Mouse (Mus musculus): ENCODE results near the gene Matn1. TPM values are rescaled to one million over a fixed set of nuclear protein-coding genes. Genes with fewer than 3 reads are reported as not detected.

The Matn1 gene
- polyA plus RNA-seq, 1 experiment from 2014 or later, result 0.34 TPM

GRCm38 (mm10) chr4:130973332-130974263, 29.4 kb downstream of the Matn1 start:
- Histone ChIP-seq H3K36me3 (replicated peaks; ENCODE audit: control insufficient read depth, insufficient read depth, low read depth, low read length) (no peaks in the 10 kb centered on the region), H3K27me3 (ENCODE audit: control insufficient read depth, insufficient read depth, low read length) (no peaks in the 10 kb centered on the region; the same call in 1 of the 2 replicates), H3K4me2 (ENCODE audit: low read depth, low read length) (no peak overlapping the region), H3K9me3 (replicated peaks; ENCODE audit: control insufficient read depth, low read length) (no peaks in the 10 kb centered on the region), H3K9ac (replicated peaks; ENCODE audit: low read length) (no peak overlapping the region), H3K27ac (replicated peaks; ENCODE audit: low read depth, low read length) (no peak overlapping the region), H3K4me3 (ENCODE audit: low read depth, low read length) (no peak overlapping the region), H3K4me1 (ENCODE audit: control insufficient read depth, insufficient read depth, low read length) (no peaks in the 10 kb centered on the region)
- ATAC-seq (replicated peaks; ENCODE audit: insufficient number of reproducible peaks, low FRiP score, low TSS enrichment, low read depth) (no peak), DNase-seq (ENCODE audit: low spot score) (no peak)
- WGBS, result 66% methylated on average over 19 of the region's 19 CpGs

GRCm38 (mm10) chr4:130978981-130979380, 34.8 kb downstream of the Matn1 start:
- H3K9ac ChIP-seq (replicated peaks; ENCODE audit: low read length), result no peak overlapping the region
- no peaks in the 10 kb centered on the region for H3K36me3 ChIP-seq (replicated peaks; ENCODE audit: control insufficient read depth, insufficient read depth, low read depth, low read length)
- no peaks in the 10 kb centered on the region for H3K9me3 ChIP-seq (replicated peaks; ENCODE audit: control insufficient read depth, low read length)
- no peak overlapping the region for H3K27ac ChIP-seq (replicated peaks; ENCODE audit: low read depth, low read length)
- no peaks in the 10 kb centered on the region for H3K4me1 ChIP-seq (ENCODE audit: control insufficient read depth, insufficient read depth, low read length)
- WGBS, result 70% methylated on average over 3 of the region's 3 CpGs
- ATAC-seq (replicated peaks; ENCODE audit: insufficient number of reproducible peaks, low FRiP score, low TSS enrichment, low read depth) (no peak), DNase-seq (ENCODE audit: low spot score) (no peak)
- H3K27me3 ChIP-seq (ENCODE audit: control insufficient read depth, insufficient read depth, low read length), result no peaks in the 10 kb centered on the region; the same call in 1 of the 2 replicates
- no peak overlapping the region for H3K4me3 ChIP-seq (ENCODE audit: low read depth, low read length)
- H3K4me2 ChIP-seq (ENCODE audit: low read depth, low read length), result no peak overlapping the region

GRCm38 (mm10) chr4:130984416-130985182, 40.4 kb downstream of the Matn1 start:
- WGBS, result 46% methylated on average over 17 of the region's 17 CpGs
- no peaks in the 10 kb centered on the region for H3K9me3 ChIP-seq (replicated peaks; ENCODE audit: control insufficient read depth, low read length)
- H3K9ac ChIP-seq (replicated peaks; ENCODE audit: low read length), result no peak overlapping the region
- H3K27ac ChIP-seq (replicated peaks; ENCODE audit: low read depth, low read length), result no peak overlapping the region
- H3K4me3 ChIP-seq (ENCODE audit: low read depth, low read length), result no peak overlapping the region
- H3K4me2 ChIP-seq (ENCODE audit: low read depth, low read length), result no peak overlapping the region
- H3K27me3 ChIP-seq (ENCODE audit: control insufficient read depth, insufficient read depth, low read length), result no peaks in the 10 kb centered on the region
- no peaks in the 10 kb centered on the region for H3K4me1 ChIP-seq (ENCODE audit: control insufficient read depth, insufficient read depth, low read length)
- H3K36me3 ChIP-seq (replicated peaks; ENCODE audit: control insufficient read depth, insufficient read depth, low read depth, low read length), result no peaks in the 10 kb centered on the region
- ATAC-seq (replicated peaks; ENCODE audit: insufficient number of reproducible peaks, low FRiP score, low TSS enrichment, low read depth) (no peak), DNase-seq (ENCODE audit: low spot score) (peak; percentile 19)

- DNase-seq (ENCODE audit: low spot score) (no peak), ATAC-seq (replicated peaks; ENCODE audit: insufficient number of reproducible peaks, low FRiP score, low TSS enrichment, low read depth) (no peak)
- Histone ChIP-seq H3K4me2 (ENCODE audit: low read depth, low read length) (no peak overlapping the region), H3K4me3 (ENCODE audit: low read depth, low read length) (no peak overlapping the region), H3K27me3 (ENCODE audit: control insufficient read depth, insufficient read depth, low read length) (no peaks in the 10 kb centered on the region), H3K36me3 (replicated peaks; ENCODE audit: control insufficient read depth, insufficient read depth, low read depth, low read length) (no peaks in the 10 kb centered on the region), H3K27ac (replicated peaks; ENCODE audit: low read depth, low read length) (no peak overlapping the region), H3K9ac (replicated peaks; ENCODE audit: low read length) (no peak overlapping the region), H3K9me3 (replicated peaks; ENCODE audit: control insufficient read depth, low read length) (no peaks in the 10 kb centered on the region), H3K4me1 (ENCODE audit: control insufficient read depth, insufficient read depth, low read length) (no peaks in the 10 kb centered on the region)
- 91% methylated on average over 4 of the region's 4 CpGs for WGBS
Measured at GRCm38 (mm10) chr4:130987046-130987445, 42.9 kb downstream of the Matn1 start.

- no peak overlapping the region for H3K4me2 ChIP-seq (ENCODE audit: low read depth, low read length)
- DNase-seq (ENCODE audit: low spot score), result no peak
- no peaks in the 10 kb centered on the region for H3K27me3 ChIP-seq (ENCODE audit: control insufficient read depth, insufficient read depth, low read length)
- 83% methylated on average over 6 of the region's 6 CpGs for WGBS
- H3K27ac ChIP-seq (replicated peaks; ENCODE audit: low read depth, low read length), result no peak overlapping the region
- no peaks in the 10 kb centered on the region for H3K9me3 ChIP-seq (replicated peaks; ENCODE audit: control insufficient read depth, low read length)
- no peaks in the 10 kb centered on the region for H3K36me3 ChIP-seq (replicated peaks; ENCODE audit: control insufficient read depth, insufficient read depth, low read depth, low read length)
- no peak for ATAC-seq (replicated peaks; ENCODE audit: insufficient number of reproducible peaks, low FRiP score, low TSS enrichment, low read depth)
- H3K4me1 ChIP-seq (ENCODE audit: control insufficient read depth, insufficient read depth, low read length), result no peaks in the 10 kb centered on the region
- no peak overlapping the region for H3K4me3 ChIP-seq (ENCODE audit: low read depth, low read length)
- no peak overlapping the region for H3K9ac ChIP-seq (replicated peaks; ENCODE audit: low read length)
Measured at GRCm38 (mm10) chr4:130988219-130988839, 44.1 kb downstream of the Matn1 start.

- WGBS, result 79% methylated on average over 9 of the region's 9 CpGs
- Histone ChIP-seq H3K27ac (replicated peaks; ENCODE audit: low read depth, low read length) (no peak overlapping the region), H3K9me3 (replicated peaks; ENCODE audit: control insufficient read depth, low read length) (no peaks in the 10 kb centered on the region), H3K9ac (replicated peaks; ENCODE audit: low read length) (no peak overlapping the region), H3K36me3 (replicated peaks; ENCODE audit: control insufficient read depth, insufficient read depth, low read depth, low read length) (no peaks in the 10 kb centered on the region), H3K4me2 (ENCODE audit: low read depth, low read length) (no peak overlapping the region), H3K4me3 (ENCODE audit: low read depth, low read length) (no peak overlapping the region), H3K27me3 (ENCODE audit: control insufficient read depth, insufficient read depth, low read length) (no peaks in the 10 kb centered on the region), H3K4me1 (ENCODE audit: control insufficient read depth, insufficient read depth, low read length) (no peaks in the 10 kb centered on the region)
- DNase-seq (ENCODE audit: low spot score) (no peak), ATAC-seq (replicated peaks; ENCODE audit: insufficient number of reproducible peaks, low FRiP score, low TSS enrichment, low read depth) (no peak)
Measured at GRCm38 (mm10) chr4:130989146-130989545, 45.0 kb downstream of the Matn1 start.

GRCm38 (mm10) chr4:130990966-130991365, 46.8 kb downstream of the Matn1 start:
- Histone ChIP-seq H3K27ac (replicated peaks; ENCODE audit: low read depth, low read length) (no peak overlapping the region), H3K9me3 (replicated peaks; ENCODE audit: control insufficient read depth, low read length) (no peaks in the 10 kb centered on the region), H3K4me1 (ENCODE audit: control insufficient read depth, insufficient read depth, low read length) (no peaks in the 10 kb centered on the region), H3K4me3 (ENCODE audit: low read depth, low read length) (no peak overlapping the region), H3K9ac (replicated peaks; ENCODE audit: low read length) (no peak overlapping the region), H3K36me3 (replicated peaks; ENCODE audit: control insufficient read depth, insufficient read depth, low read depth, low read length) (no peaks in the 10 kb centered on the region), H3K27me3 (ENCODE audit: control insufficient read depth, insufficient read depth, low read length) (no peaks in the 10 kb centered on the region), H3K4me2 (ENCODE audit: low read depth, low read length) (no peak overlapping the region)
- DNase-seq (ENCODE audit: low spot score) (no peak), ATAC-seq (replicated peaks; ENCODE audit: insufficient number of reproducible peaks, low FRiP score, low TSS enrichment, low read depth) (no peak)
- 95% methylated on average over 5 of the region's 5 CpGs for WGBS

Data from embryonic facial prominence, embryonic 11.5 days (tissue).